Mouse (Mus musculus): ENCODE measurements around the gene Mical2.

Mical2 gene

DNA sequence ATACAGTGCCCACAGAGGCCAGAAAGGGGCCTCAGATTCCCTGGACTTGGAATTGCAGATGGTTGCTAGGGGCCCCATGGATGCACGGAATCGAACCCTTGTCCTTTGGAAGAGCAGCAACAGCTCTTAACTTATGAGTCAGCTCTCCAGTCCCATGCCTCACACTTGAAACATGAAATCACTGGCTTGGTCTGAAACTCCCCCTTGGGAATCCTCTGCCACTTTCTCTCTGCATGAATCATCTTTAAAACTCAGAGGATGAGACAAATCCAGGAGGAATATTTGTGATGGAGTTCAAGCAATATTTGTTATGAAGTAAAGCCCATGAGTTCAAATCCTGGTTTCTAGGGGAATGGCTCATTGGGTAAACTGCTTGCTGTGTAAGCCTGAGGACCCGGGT is 172.1 kb downstream of the Mical2 start:
- DNase-seq (ENCODE audit: low read depth, low spot score) = peak; percentile 33

- DNase-seq (ENCODE audit: low read depth, low spot score) = no peak
Observed at GRCm38 (mm10) chr7:112399425-112400170, 173.9 kb downstream of the Mical2 start.

GRCm38 (mm10) chr7:112400175-112400574 is 174.5 kb downstream of the Mical2 start:
- DNase-seq (ENCODE audit: low read depth, low spot score) = peak; percentile 81

GRCm38 (mm10) chr7:112405061-112405460 is 179.4 kb downstream of the Mical2 start:
- DNase-seq (ENCODE audit: low read depth, low spot score) = peak; percentile 6

DNA sequence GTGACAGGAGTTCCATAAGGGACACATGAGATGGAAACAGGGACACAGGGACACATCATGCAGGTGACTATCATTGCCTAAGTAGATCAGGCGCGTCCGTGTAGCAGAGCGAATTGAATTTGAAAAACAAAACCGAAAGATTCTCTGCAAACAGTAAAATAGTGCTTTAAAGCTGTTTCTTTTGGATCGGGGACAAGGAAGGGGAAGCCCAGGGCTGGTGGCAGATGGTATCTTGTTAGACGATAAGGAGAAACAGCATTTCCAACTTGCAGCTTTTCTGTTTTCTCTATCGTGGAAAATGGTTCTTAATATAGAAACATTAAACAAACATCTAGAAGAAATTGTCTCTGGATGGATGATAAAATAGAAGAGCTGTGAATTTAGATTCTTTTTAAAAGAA is 179.9 kb downstream of the Mical2 start:
- peak; percentile 67 for DNase-seq (ENCODE audit: low read depth, low spot score)

DNA sequence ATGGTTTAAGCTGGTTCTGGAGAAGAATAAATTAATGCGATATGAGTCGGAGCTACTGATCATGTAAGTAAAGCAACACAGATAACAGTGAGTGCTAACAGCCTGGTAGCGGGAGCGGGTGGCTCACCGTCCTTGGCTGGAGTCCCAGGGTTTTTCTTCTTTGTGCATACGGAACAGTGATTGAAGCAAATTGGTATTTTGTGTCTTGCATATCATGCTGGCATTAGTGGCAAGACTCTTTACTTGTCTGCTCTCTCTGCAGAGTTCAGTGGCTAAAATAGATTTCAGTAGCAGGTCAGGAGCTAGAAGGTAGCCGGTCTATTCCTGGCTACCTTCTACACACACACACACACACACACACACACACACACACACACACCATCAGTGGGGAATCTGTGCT is 181.9 kb downstream of the Mical2 start:
- peak; percentile 72 for DNase-seq (ENCODE audit: low read depth, low spot score)

DNA sequence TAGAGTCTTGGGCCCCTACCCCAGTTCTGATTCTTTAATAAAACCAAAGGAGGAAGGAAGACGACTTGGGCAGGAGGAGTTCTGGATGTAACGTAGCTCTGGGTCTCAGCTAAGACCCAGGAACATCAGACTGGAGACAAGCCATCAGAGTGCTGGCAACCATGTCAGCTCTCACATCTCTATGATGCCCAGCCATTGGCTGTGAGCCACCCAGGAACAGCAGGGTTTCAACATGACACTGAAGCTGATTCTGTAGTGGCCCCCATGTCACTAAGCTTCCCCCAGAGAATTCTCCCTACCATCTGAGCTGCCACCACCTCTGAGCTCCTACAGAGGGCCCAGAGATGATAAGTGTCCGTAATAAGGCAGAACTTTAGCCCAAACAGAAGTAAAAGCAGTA is 184.3 kb downstream of the Mical2 start:
- DNase-seq (ENCODE audit: low read depth, low spot score) = no peak

GRCm38 (mm10) chr7:112413286-112413685 is 187.6 kb downstream of the Mical2 start:
- no peak for DNase-seq (ENCODE audit: low read depth, low spot score)

GRCm38 (mm10) chr7:112416058-112416526 is 190.4 kb downstream of the Mical2 start:
- DNase-seq (ENCODE audit: low read depth, low spot score) = peak; percentile 34

DNA sequence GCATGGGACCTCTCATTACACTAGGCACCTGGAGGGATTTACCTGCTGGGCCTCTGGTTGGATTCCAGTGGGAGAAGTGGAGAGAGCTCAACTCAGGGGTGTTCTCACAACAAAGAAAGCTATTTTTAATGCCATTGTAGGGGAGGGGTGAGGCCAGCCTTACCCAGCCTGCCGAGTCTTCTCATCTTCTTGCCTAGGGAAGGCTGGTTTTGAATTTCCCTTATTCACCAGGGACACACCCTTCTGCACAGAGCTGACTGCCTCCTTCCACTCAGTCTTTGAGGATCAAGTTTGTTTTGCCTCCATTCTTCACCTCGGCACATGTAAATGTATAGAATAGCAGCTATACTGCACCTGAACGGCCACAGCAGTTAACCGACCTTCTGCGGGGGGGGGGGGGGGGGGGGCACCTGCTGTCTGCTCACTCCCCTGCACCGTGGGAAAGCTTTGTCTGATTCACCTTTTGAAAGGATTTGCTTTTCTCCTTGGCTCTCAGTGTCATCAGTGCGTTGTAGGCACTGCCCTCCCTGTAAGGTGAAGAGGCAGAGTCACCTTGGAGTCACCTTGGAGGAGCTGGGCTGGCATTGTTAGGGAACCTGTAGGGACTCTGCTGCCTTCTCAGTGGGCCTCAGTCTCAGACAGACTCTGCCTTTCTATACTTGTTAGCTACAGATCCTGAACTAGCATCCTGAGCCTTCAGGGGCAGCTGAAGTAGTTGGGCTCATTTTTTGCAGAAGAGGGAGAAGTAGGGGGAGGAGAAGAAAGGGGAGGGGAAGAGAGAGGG is 191.3 kb downstream of the Mical2 start:
- no peak for DNase-seq (ENCODE audit: low read depth, low spot score)

GRCm38 (mm10) chr7:112417598-112417997 is 191.9 kb downstream of the Mical2 start:
- no peak for DNase-seq (ENCODE audit: low read depth, low spot score)

DNA sequence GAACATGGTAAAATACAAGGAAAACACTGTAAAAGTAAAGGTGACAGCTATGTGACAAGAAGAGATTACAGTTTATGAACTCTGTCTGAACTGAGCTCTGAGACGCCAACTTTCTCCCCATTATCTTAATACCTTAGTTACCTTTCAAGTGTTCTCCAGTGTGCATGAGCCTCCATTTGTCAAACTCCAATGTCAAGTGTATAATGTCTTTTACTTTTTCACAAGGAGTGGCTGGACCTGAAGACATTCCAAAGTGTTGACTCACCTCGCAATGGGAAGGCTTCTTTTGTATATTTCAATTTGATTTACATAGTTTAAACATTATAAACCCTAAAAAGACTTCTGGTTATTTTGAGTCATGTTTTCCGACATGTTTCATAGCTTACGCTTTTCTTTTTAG is 197.8 kb downstream of the Mical2 start:
- no peak for DNase-seq (ENCODE audit: low read depth, low spot score)

DNA sequence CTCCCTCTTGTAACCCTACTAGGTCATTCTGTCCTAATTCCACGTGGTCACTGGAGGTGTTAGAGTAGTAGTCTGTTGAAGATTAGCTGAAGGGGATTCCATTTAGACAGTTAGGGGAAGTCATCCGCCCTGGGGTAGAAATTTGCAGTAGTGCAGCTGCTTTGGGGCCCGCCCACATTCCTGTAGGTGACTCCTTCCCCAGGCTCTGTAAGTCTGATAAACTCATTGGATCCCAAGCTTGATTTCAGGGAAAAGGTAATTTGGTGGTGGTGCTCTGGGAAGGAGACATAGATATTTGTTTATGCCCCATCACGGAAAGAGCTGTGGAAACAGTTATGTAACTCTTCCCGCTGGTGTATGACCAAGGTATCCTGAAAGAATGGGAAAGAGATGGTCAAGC is 201.2 kb downstream of the Mical2 start:
- no peak for DNase-seq (ENCODE audit: low read depth, low spot score)

DNA sequence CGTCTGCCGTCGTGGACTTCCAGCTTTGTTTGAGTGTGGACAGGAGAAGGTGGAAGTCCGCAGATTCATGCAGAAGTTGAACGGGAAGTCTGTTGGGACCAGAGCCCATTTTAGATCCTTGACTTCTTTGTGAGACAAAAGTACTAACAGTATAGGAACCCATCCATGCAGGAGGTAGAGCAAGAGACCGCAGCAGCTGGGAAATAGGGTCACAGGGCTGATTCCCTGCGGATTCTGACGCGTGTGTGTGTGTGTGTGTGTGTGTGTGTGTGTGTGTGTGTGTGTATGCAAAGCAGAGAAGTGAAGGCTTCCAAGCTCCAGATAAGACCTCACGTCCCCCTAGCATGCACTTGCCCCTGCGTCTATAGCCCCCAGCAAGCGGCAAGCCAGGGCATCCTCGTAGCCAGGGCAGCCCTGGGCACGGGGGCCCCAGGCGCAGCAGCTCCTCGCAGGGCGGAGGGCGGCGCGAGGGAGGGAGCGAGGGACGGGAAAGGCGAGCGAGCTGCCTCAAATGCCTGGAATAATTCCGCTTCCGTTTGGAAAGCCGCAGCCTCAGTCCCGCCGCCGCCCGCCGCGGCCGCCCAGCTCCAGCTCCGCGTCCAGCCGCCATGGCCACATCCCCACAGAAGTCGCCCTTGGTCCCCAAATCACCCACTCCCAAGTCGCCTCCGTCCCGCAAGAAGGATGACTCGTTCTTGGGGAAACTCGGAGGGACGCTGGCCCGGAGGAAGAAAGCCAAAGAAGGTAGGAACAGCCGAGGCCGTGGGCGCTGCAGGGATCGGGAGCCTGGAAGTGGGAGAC is 201.9 kb downstream of the Mical2 start, which contains the start of gene Parva:
Gene Parva, plus strand, starts transcription at position 149 of the 801 bp plus-strand sequence.
- peak; percentile 75 for DNase-seq (ENCODE audit: low read depth, low spot score)

DNA sequence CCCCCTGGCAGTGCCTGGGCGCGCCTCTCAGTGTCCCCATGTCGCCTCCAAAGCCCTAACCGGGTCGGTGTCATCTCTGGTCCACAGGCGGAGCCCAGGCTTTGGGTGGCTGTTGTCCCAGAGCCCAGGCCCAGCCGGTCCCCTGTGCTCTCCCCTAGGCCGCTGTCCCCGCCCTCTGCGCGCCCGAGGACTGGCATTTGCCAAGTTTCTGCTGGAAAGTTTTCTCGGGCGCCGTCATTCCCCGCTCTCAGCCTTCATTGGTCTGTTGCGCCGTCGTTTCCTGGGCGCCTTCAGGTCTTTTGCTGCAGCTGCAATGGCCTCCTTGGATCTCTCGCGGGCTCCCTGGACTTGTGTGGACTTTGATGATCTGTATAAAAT is 202.5 kb downstream of the Mical2 start:
- DNase-seq (ENCODE audit: low read depth, low spot score) = peak; percentile 81

GRCm38 (mm10) chr7:112439846-112440245 is 214.2 kb downstream of the Mical2 start:
- DNase-seq (ENCODE audit: low read depth, low spot score) = peak; percentile 44

DNA sequence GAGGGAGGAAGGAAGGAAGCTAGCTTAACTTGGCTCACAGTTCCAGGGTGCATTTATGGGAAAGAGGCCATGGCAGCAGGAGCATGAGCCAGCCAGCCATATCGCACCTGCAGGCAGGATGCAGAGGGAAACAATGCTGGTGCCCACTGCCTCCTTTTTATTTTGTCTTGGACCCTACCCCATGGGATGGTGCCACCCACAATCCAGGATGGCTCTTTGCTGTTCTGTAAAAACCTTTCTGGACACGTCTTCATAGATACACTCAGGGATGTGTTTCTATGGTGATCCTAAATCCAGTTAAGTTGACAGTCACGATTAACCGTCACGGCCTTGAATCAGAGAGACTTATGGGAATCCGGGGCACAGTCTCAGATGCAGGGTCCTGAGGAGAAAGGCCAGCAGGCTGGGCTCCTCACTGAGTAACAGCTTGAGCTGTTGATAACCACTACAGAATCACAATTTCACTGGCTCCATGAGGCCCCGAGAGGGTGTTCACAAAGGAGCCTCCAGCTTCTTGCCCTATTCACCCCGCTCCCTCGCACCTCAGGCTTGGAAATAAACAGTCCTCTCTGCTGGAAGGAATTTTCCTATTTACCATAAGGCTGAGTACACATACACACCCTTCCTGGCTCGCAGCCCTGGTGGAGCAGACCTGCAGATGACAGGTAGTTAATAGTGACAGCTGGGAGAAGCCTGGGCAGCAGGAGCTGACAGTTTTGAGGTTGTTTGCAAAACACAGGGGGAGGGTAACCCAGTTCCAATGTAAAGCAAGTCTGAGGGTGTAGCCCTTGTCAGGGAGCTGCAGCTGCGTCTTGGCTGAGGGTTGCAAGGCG is 218.7 kb downstream of the Mical2 start:
- DNase-seq (ENCODE audit: low read depth, low spot score) = peak; percentile 92

DNA sequence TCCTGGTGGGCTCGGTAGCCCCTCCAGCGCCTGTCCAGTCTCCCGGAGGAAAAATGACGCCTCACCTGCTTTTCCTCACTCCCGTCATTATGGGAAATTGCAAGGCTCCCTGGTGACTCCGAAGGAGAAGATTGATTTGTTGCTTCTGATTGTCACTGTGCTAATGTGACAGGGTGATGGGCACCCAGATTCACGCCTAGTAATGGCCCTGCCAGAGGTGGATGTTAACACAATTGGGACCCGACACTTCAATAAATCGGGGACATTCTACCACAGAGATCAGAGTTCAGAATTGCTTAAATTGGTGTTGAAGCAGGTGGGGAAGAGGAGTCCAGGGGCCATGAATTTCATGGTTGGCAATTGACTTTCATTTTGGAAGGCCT is 219.3 kb downstream of the Mical2 start:
- no peak for DNase-seq (ENCODE audit: low read depth, low spot score)

GRCm38 (mm10) chr7:112446498-112446897 is 220.8 kb downstream of the Mical2 start:
- no peak for DNase-seq (ENCODE audit: low read depth, low spot score)

GRCm38 (mm10) chr7:112449954-112450700 is 224.5 kb downstream of the Mical2 start:
- no peak for DNase-seq (ENCODE audit: low read depth, low spot score)

Data from brain, adult 2 months (tissue).